Mouse (Mus musculus) neural tube, embryonic 15.5 days (tissue): ENCODE measurements around the gene Pfdn4. TPM values are rescaled to one million over a fixed set of nuclear protein-coding genes. Genes with fewer than 3 reads are reported as not detected.

Source experiments
- ATAC-seq: fragments of 200-750 bp; cut with Nextera tagmentation; 2 replicates; pipeline ENCODE4 v1.8.0; 2017; ENCODE audit warnings: mild to moderate bottlenecking, moderate TSS enrichment, moderate library complexity; ENCODE audit not compliant: low FRiP score
- H3K27ac ChIP-seq: fragments of 300-500 bp; sonication (generic); replicated peaks from 2 replicates; pipeline ENCODE4 v1.5.1; 2015; ENCODE audit warnings: mild to moderate bottlenecking, inconsistent platforms
- H3K27me3 ChIP-seq: fragments of 300-500 bp; sonication (generic); replicated peaks from 2 replicates; pipeline ENCODE4 v1.6.1; 2015; ENCODE audit warnings: inconsistent platforms
- H3K36me3 ChIP-seq: fragments of 300-500 bp; sonication (generic); 2 replicates; pipeline ENCODE4 v1.6.1; 2015; ENCODE audit warnings: inconsistent platforms
- H3K4me1 ChIP-seq: fragments of 300-500 bp; sonication (generic); 2 replicates; pipeline ENCODE4 v1.6.1; 2015; ENCODE audit warnings: inconsistent platforms
- H3K4me2 ChIP-seq: fragments of 300-500 bp; sonication (generic); 2 replicates; pipeline ENCODE4 v1.6.1; 2015; ENCODE audit warnings: inconsistent platforms, mild to moderate bottlenecking, moderate library complexity
- H3K4me3 ChIP-seq: fragments of 300-500 bp; sonication (generic); replicated peaks from 2 replicates; pipeline ENCODE4 v1.5.1; 2015; ENCODE audit warnings: mild to moderate bottlenecking, inconsistent platforms
- H3K9ac ChIP-seq: fragments of 300-500 bp; sonication (generic); replicated peaks from 2 replicates; pipeline ENCODE4 v1.6.1; 2015; ENCODE audit warnings: mild to moderate bottlenecking, inconsistent platforms
- H3K9me3 ChIP-seq: fragments of 300-500 bp; sonication (generic); replicated peaks from 2 replicates; pipeline ENCODE4 v1.6.1; 2016; ENCODE audit warnings: inconsistent platforms
- WGBS: fragments of 180-500 bp; shearing (Covaris S2); methylation state at CpG from one replicate; pipeline ENCODE4 v1.1.7; 2015; ENCODE audit warnings: mixed read lengths; 5-methylcytosine and 5-hydroxymethylcytosine counted together
- polyA plus RNA-seq: library from polyadenylated mRNA; unstranded; fragments of >200 nt; fragmentation: Nextera tagmentation; extraction: Ambion mirVana; gene quantifications from 2 replicates; pipeline ENCODE4 v1.2.1, GENCODE M21; 2015

The Pfdn4 gene
- polyA plus RNA-seq, 1 experiment from 2014 or later = 142 TPM

DNA sequence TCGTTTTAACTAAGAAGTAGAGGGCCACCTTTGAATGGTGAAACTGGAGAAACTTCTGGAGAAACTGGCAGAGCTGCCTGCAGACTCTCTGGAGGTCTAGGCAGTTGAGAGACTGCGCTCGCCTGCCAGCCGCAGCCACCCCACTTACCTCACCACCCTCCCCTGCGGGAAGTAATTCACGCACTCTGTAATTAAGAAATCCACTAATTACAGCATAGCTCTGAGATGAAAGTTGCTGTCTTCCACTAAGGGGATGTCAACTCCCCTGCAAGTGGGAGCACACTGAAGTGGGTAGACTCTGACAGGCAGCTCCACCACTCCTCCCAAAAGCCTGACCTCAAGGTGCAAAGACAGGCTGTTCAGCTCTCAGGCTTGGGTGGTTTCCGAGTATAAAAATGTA is 55.9 kb downstream of the Pfdn4 start:
- Histone ChIP-seq H3K4me3 (no peak overlapping the region), H3K4me2 (no peak overlapping the region), H3K27me3 (no peaks in the 10 kb centered on the region), H3K9ac (no peak overlapping the region), H3K27ac (no peak overlapping the region), H3K36me3 (no peaks in the 10 kb centered on the region), H3K4me1 (peaks cover 22% of the 10 kb centered on the region), H3K9me3 (no peaks in the 10 kb centered on the region)
- 47% methylated on average over 7 of the region's 7 CpGs for WGBS
- ATAC-seq = no peak

DNA sequence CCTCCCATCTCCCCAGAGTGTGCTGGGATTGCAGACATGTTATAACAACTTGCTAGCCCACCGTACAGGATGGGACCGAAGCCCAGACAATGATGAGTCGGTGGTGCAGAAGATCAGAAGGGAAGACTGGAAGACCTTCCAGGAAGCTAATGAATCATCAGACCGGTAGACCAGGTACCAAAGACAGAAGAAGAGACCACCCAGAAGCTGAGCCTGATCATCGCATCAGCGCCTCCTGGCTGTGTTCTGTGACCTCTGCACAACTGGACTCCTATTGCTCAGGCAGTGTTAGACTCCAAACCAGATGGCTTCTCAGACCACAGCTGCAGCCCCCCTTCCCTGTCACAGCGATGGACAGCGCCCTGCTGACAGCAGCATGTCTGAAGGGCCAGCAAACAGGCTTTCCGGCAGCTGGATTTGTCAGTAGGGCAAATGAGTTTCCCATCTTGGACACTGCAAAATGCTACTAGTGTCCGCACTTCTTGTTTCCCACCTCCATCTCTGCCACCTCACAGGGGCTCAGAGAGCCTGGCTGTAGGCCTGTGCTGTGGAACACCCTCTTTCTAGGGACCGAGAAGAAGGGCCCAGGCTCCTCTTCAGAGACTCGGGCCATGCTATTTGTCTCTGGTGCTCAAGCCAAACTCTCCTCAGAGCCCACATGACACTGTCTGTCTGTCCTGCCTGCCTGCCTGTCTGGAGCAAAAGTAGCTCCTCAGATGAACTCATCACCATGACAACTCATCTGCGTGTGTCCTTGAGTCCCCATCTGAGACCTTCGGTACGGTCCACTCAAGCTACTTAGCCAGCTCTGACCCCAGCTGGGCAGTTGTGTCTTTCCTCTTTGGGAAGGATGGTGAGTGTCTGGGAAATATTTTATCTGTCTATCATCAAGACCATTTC is 68.0 kb downstream of the Pfdn4 start:
- WGBS = 82% methylated on average over 15 of the region's 15 CpGs
- Histone ChIP-seq H3K9me3 (no peaks in the 10 kb centered on the region), H3K27ac (no peak overlapping the region), H3K27me3 (no peaks in the 10 kb centered on the region), H3K36me3 (no peaks in the 10 kb centered on the region), H3K4me1 (no peaks in the 10 kb centered on the region), H3K4me2 (no peak overlapping the region), H3K4me3 (no peak overlapping the region), H3K9ac (no peak overlapping the region)
- no peak for ATAC-seq

DNA sequence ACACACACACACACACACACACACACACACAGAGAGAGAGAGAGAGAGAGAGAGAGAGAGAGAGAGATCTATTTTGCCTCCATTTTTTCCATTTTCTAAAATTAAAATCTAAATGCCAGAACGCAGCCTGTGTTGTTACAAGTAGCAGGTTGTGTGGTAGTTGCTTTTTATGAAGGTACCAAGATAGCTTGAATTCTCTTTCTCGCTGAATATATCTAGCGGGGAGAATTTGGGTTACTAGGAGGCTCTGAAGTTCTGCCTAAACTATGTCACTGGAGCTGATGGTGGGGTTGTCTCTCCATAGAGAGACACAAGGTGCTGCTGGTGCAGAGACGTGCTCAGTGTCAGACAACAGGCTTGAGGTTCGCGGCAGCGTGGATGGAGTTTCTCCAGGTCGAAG is 68.8 kb downstream of the Pfdn4 start:
- no peak overlapping the region for H3K9ac ChIP-seq
- no peak overlapping the region for H3K4me2 ChIP-seq
- H3K36me3 ChIP-seq = no peaks in the 10 kb centered on the region
- no peak for ATAC-seq
- 93% methylated on average over 8 of the region's 8 CpGs for WGBS
- H3K4me1 ChIP-seq = no peaks in the 10 kb centered on the region
- H3K27ac ChIP-seq = no peak overlapping the region
- H3K4me3 ChIP-seq = no peak overlapping the region
- H3K27me3 ChIP-seq = no peaks in the 10 kb centered on the region
- H3K9me3 ChIP-seq = no peaks in the 10 kb centered on the region

Other genes with a start within 250 kb of the Pfdn4 start
- 9.2 and 10.6 TPM in 2 replicates for gene Bcas1, start 68.6 kb upstream of the Pfdn4 start, polyA plus RNA-seq
- 0.12 TPM in 1 of 2 replicates, not detected in the other for gene Cyp24a1, start 717 bp downstream of the Pfdn4 start, polyA plus RNA-seq
- gene 4930470P17Rik, start 105.6 kb downstream of the Pfdn4 start, polyA plus RNA-seq = 0.36 TPM in 1 of 2 replicates, not detected in the other
- 57.2 and 70.9 TPM in 2 replicates for gene Dok5, start 235.4 kb downstream of the Pfdn4 start, polyA plus RNA-seq